Mouse (Mus musculus) layer of hippocampus, postnatal 36 days (tissue): ENCODE measurements at regions not wholly inside any gene's neighbourhood (a gene's known extent, or its start where the extent isn't known, plus 50 kb on each side); places are given as distances from the start of the nearest gene placed in this dataset.

ENCODE experiments used
- DNase-seq, 2 experiments: peaks; one replicate each; pipeline ENCODE4 v3.0.0; 2022

GRCm38 (mm10) chr4:53915326-53915725, 89.5 kb downstream of the Tmem38b start:
- DNase-seq: no peak

- DNase-seq: peak; percentile 20 to 50
Measured at GRCm38 (mm10) chr4:53919188-53919587, 93.3 kb downstream of the Tmem38b start.

DNA sequence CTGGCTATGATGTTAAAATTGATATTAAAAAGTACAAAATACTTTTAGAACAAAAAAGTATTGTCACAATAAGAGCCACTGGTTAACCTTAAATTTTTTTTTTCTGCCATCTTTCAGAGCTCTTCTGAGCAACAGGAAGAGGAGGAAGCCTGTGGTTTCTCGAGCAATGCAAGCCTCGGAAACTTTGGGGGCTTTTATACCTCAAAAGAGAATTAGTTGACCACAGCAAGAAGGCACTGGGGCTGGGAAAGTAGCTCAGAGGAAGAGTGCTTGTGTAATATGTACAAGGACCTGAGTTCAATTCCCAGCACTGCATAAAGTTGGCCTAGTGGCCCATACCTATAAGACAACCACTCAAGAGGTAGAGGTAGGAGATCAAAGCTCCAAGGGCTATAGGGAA, 94.7 kb downstream of the Tmem38b start:
- DNase-seq: no peak

DNA sequence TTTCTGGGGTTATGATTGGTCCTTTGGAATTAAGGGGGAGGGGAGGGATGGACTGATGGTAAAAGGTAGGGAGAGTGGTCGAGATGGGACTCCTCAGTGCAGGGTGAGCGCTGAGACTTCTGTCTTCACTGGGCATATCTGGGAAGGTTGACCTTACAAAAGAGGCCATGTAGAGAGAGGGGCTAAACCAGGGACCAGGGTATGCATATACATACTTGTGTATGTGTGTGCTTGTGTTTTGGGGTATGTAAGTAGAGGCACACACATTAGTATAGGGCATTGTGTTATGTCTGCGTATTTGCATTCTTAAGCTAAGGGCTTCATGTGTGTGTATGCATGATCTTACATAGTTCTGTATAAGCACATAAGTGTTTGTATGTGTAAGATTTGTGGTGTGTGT, 105.2 kb downstream of the Tmem38b start:
- no peak for DNase-seq

GRCm38 (mm10) chr4:53931499-53931898, 105.7 kb downstream of the Tmem38b start:
- peak; percentile 44 to 46 for DNase-seq

DNA sequence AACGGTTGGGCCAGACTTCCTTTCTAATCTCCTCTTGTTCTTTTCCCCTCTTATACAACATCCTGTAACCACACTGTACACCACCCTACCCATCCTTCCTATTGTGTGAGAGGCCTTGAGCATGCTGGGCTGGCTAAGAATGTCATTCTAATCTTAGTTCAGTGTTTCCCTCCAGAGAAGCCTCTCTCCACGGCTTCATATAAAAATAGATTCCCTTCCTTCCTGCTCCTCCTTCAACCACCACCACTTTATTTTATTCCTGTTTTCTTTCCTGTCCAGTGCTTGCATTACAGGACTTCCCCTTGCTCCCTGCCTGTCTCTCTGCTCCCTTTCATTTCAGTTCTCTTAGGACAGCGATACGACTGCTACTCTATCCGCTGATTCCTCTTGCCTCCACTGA, 109.5 kb downstream of the Tmem38b start:
- DNase-seq: no peak

DNA sequence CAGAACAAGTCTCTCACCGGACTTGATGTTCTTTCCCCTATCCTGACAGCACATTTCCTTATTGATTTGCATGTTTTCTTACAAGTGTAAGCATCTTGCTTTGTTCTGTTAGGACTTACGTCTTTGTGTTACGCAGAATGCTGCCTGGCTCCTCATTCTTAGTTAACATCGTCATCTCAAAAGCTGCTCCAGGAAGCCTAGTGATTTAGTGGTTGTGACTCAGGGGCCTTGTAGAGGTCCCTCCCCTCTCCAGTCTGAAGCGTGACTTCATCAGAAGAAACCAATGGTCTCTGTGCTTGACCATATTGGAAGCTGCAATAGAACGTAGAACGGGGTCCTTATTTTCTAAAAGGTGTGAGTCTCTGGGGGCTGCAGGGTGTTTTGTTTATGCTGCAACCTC, 122.9 kb downstream of the Tmem38b start:
- DNase-seq: no peak

- DNase-seq: no peak
Measured at GRCm38 (mm10) chr4:53949164-53949563, 123.3 kb downstream of the Tmem38b start.

- DNase-seq: no peak
Measured at GRCm38 (mm10) chr4:53950496-53950895, 124.7 kb downstream of the Tmem38b start.

DNA sequence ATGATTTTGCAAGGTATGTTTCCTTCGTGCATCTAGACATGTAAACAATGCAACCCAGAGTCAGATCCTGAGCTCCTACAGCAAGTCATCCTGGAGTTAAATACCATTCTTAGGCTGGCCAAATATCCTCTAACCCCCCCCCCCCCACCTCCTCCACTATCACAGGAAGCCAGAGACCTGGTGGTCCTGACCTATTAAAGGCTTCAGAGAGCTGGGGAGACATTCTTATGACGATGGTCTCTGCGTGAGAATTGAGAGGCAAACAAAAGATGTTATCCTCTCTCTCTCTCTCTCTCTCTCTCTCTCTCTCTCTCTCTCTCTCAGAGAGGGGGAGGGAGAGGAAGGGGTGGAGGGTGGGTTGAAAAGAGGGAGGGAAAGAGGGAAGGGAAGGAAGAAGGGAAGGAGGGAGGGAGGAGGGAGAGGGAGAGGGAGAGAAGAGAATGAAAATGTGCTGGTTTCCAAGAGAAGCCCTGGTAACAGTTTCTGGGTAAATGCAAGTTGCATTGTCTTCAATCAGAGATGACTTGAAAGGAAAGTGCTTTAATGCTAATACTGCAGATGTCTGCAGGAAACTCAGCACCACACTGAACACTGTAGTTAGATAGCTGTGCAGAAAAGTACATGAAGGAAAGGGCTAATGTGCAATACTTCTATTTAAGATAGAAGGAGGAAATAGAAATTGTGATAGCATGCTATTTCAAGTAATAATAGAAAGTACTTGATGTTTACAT, 125.3 kb downstream of the Tmem38b start:
- DNase-seq: no peak

DNA sequence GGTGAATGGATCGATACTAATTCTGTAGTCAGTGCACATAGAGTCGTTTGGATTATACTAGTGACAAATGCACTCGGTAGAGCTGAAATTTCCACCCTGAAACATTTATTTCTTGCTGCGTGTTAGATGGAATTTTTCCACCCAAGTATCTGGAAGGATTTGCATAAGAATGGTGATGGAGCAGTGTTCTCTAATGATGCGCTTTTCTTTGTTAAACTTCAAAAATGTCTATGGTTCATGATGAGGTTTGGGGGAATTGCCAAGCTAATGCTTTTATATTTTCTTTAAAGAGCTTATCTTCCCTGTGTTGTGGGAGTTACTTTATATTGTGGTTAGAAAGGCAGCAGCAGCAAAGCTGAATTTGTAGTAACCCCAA, 125.9 kb downstream of the Tmem38b start:
- no peak for DNase-seq

- DNase-seq: no peak
Measured at GRCm38 (mm10) chr4:53952288-53952687, 126.4 kb downstream of the Tmem38b start.

DNA sequence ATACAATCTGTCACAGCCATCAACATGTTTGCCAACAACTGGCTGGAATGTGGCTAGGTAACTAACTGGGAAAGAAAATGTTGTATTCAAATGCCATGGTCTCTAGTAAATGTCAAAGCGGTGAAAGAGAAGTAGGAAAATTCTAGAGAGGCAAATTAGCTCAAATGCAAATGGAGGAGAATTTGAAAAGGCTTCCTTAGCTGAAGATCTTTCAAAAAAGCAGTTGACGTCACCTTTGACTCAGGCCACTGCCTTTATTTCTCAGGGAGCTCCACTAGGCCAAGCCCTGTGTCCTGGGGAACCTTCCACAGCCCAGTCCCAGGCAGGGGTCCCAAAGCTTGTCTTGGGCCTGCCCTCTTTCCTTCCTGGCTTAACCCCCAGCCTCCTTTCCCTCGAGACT, 136.6 kb downstream of the Tmem38b start:
- no peak for DNase-seq

GRCm38 (mm10) chr4:53970461-53970860, 144.6 kb downstream of the Tmem38b start:
- no peak for DNase-seq

DNA sequence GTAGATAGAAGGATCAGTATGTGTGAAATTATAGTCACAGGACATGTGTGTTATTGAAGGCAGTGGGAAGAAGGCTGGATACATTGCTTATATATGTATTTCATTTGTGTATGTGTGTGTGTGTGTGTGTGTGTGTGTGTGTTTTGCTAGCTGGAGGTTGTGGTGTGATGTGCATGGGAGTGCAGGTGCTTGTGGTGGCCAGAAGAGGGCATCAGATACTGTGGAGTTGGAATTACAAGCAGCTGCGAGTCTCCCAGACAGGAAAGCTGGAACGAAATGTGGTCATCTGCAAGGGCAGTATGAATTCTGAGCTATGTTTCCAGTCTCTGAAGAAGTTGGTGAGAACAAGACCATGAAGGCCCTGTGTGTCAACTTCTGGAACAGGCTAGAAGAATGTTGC, 145.1 kb downstream of the Tmem38b start:
- no peak for DNase-seq

DNA sequence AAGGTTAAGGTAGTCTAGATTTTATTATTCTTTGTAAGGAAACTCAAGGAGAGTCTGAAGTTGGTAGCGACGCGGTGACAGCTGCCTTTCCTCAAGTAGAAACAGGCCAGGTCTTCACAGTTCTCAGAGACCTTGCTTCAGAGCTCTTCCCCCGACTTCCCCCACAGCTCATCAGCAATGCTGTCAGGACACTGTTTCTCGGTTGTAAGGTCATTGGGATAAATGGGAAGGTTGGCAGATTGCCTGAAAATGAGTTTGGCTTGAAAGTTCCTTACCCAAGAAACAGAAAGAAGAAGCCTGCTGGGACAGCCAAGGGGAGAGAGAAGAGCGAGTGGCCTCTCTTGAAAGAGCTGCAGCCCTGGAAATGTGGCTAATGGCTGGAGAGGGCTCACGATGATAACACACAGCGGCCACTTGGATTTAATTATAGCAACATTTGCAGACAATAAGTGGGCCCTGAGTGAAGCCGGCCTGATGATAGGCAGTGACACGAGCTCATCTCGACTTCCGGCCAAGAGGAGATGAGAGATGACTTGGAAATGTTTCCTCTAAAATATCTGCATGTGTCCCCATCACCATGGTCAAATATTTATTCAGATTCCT, 150.3 kb downstream of the Tmem38b start:
- DNase-seq: no peak

- no peak for DNase-seq
Measured at GRCm38 (mm10) chr4:53986519-53987301, 160.9 kb downstream of the Tmem38b start.

GRCm38 (mm10) chr4:53987536-53987935, 161.7 kb downstream of the Tmem38b start:
- DNase-seq: no peak

- no peak for DNase-seq
Measured at GRCm38 (mm10) chr4:54021069-54021829, 195.4 kb downstream of the Tmem38b start.

GRCm38 (mm10) chr4:54021861-54022385, 196.1 kb downstream of the Tmem38b start:
- no peak for DNase-seq

GRCm38 (mm10) chr4:54026919-54027318, 201.1 kb downstream of the Tmem38b start:
- no peak for DNase-seq

DNA sequence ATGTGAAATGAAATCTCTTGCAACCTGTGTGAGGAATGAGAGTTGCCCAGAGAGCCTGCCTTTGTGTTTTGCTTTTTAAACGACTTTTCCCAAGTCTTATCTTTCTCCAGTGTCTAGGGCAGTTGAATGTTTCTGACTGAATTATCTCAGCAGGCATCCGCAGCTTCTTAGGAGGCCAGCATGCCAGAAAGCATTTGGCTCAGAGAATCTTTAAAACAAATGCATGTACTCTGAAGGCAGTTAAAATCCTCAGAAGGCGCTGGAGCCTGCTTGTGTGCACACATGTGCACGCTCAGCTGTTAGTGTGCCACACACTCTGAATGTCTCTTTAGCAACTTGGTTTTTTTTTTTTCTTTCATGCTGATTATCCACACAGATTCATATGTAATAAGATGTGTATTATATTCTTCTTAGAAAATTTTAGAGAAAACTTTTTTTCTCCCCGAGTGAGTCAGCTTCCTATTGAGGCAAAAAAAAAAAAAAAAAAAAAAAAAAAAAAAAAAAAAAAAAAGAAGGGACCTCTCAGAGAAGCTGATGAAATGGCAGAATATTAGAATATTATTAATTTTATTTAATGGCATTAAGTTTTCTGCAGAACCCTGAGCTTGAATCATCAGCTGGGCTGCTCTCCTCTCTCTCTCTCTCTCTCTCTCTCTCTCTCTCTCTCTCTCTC, 201.9 kb downstream of the Tmem38b start:
- no peak for DNase-seq
